Mouse (Mus musculus) midbrain, embryonic 12.5 days (tissue): ENCODE measurements around the gene Frmd4a. TPM values are rescaled to one million over a fixed set of nuclear protein-coding genes. Genes with fewer than 3 reads are reported as not detected.
"Not testable (repeated sequence)": the region's sequence is repeated elsewhere in the genome, so short reads cannot be mapped to it uniquely, and the experiment has no call there.

Experiments used
- ATAC-seq: fragments of 200-750 bp; cut with Nextera tagmentation; 2 replicates; pipeline ENCODE4 v1.8.0; 2017; ENCODE audit warnings: low read depth, moderate TSS enrichment, moderate library complexity; ENCODE audit not compliant: low FRiP score
- H3K27ac ChIP-seq: fragments of 300-500 bp; sonication (generic); replicated peaks from 2 replicates; pipeline ENCODE4 v1.5.1; 2016; ENCODE audit warnings: mild to moderate bottlenecking
- H3K27me3 ChIP-seq: fragments of 300-500 bp; sonication (generic); 2 replicates; pipeline ENCODE4 v1.6.1; 2016; ENCODE audit warnings: mild to moderate bottlenecking
- H3K36me3 ChIP-seq: fragments of 300-500 bp; sonication (generic); 2 replicates; pipeline ENCODE4 v1.6.1; 2016
- H3K4me1 ChIP-seq: fragments of 300-500 bp; sonication (generic); 2 replicates; pipeline ENCODE4 v1.6.1; 2016
- H3K4me2 ChIP-seq: fragments of 300-500 bp; sonication (generic); replicated peaks from 2 replicates; pipeline ENCODE4 v1.6.1; 2016; ENCODE audit warnings: mild to moderate bottlenecking, moderate library complexity
- H3K4me3 ChIP-seq: fragments of 300-500 bp; sonication (generic); 2 replicates; pipeline ENCODE4 v1.5.1; 2016; ENCODE audit warnings: mild to moderate bottlenecking
- H3K9ac ChIP-seq: fragments of 300-500 bp; sonication (generic); replicated peaks from 2 replicates; pipeline ENCODE4 v1.6.1; 2016; ENCODE audit warnings: mild to moderate bottlenecking, moderate library complexity
- H3K9me3 ChIP-seq: fragments of 300-500 bp; sonication (generic); 2 replicates; pipeline ENCODE4 v1.6.1; 2016; ENCODE audit warnings: mild to moderate bottlenecking
- WGBS: fragments of 180-500 bp; shearing (Covaris S2); methylation state at CpG from one replicate; pipeline ENCODE4 v1.1.7; 2016; 5-methylcytosine and 5-hydroxymethylcytosine counted together
- polyA plus RNA-seq: library from polyadenylated mRNA; unstranded; fragments of >200 nt; fragmentation: Nextera tagmentation; extraction: Ambion mirVana; gene quantifications from 2 replicates; pipeline ENCODE4 v1.2.1, GENCODE M21; 2016

Frmd4a gene
- polyA plus RNA-seq, 1 experiment from 2014 or later, result 56.3 TPM

GRCm38 (mm10) chr2:4550017-4550763 lies 532.7 kb downstream of the Frmd4a start:
- H3K27me3 ChIP-seq, result no peaks in the 10 kb centered on the region
- no peak overlapping the region for H3K4me2 ChIP-seq
- no peak overlapping the region for H3K4me3 ChIP-seq
- H3K9ac ChIP-seq, result no peak overlapping the region
- H3K4me1 ChIP-seq, result peaks cover 12% of the 10 kb centered on the region
- no peak for ATAC-seq
- H3K36me3 ChIP-seq, result peaks cover 33% of the 10 kb centered on the region
- H3K27ac ChIP-seq, result no peak overlapping the region
- 90% methylated on average over 10 of the region's 10 CpGs for WGBS
- no peaks in the 10 kb centered on the region for H3K9me3 ChIP-seq

GRCm38 (mm10) chr2:4551438-4551837 lies 533.9 kb downstream of the Frmd4a start:
- peaks cover 28% of the 10 kb centered on the region for H3K36me3 ChIP-seq
- H3K4me2 ChIP-seq, result no peak overlapping the region
- WGBS, result 41% methylated on average over 2 of the region's 2 CpGs
- H3K9ac ChIP-seq, result no peak overlapping the region
- no peak overlapping the region for H3K27ac ChIP-seq
- ATAC-seq, result no peak
- no peaks in the 10 kb centered on the region for H3K27me3 ChIP-seq
- peaks cover 21% of the 10 kb centered on the region for H3K4me1 ChIP-seq
- no peaks in the 10 kb centered on the region for H3K9me3 ChIP-seq
- no peak overlapping the region for H3K4me3 ChIP-seq

GRCm38 (mm10) chr2:4551866-4552265 lies 534.3 kb downstream of the Frmd4a start:
- peaks cover 28% of the 10 kb centered on the region for H3K36me3 ChIP-seq
- H3K4me1 ChIP-seq, result peaks cover 26% of the 10 kb centered on the region
- WGBS, result 69% methylated on average over 2 of the region's 2 CpGs

GRCm38 (mm10) chr2:4552486-4552885 lies 535.0 kb downstream of the Frmd4a start:
- no peak overlapping the region for H3K27ac ChIP-seq
- H3K4me1 ChIP-seq, result peaks cover 27% of the 10 kb centered on the region
- no peak overlapping the region for H3K9ac ChIP-seq
- no peak overlapping the region for H3K4me3 ChIP-seq
- WGBS, result 91% methylated on average over 4 of the region's 4 CpGs
- H3K27me3 ChIP-seq, result no peaks in the 10 kb centered on the region
- no peak overlapping the region for H3K4me2 ChIP-seq
- no peaks in the 10 kb centered on the region for H3K9me3 ChIP-seq
- H3K36me3 ChIP-seq, result peaks cover 28% of the 10 kb centered on the region
- ATAC-seq, result no peak

More at GRCm38 (mm10) chr2:4551866-4552265, 534.3 kb downstream of the Frmd4a start:
- no peaks in the 10 kb centered on the region for H3K27me3 ChIP-seq
- no peak overlapping the region for H3K4me2 ChIP-seq
- no peaks in the 10 kb centered on the region for H3K9me3 ChIP-seq
- H3K27ac ChIP-seq, result no peak overlapping the region
- H3K4me3 ChIP-seq, result no peak overlapping the region
- H3K9ac ChIP-seq, result no peak overlapping the region
- ATAC-seq, result no peak

GRCm38 (mm10) chr2:4555221-4555631 lies 537.7 kb downstream of the Frmd4a start:
- ATAC-seq, result no peak
- no peak overlapping the region for H3K4me2 ChIP-seq
- 58% methylated on average over 7 of the region's 7 CpGs for WGBS
- H3K4me3 ChIP-seq, result no peak overlapping the region
- H3K27ac ChIP-seq, result no peak overlapping the region; the same call in 1 of the 2 replicates
- no peaks in the 10 kb centered on the region for H3K9me3 ChIP-seq
- H3K9ac ChIP-seq, result no peak overlapping the region
- no peaks in the 10 kb centered on the region for H3K27me3 ChIP-seq
- H3K36me3 ChIP-seq, result peaks cover 18% of the 10 kb centered on the region
- peaks cover 52% of the 10 kb centered on the region for H3K4me1 ChIP-seq

GRCm38 (mm10) chr2:4556188-4556587 lies 538.7 kb downstream of the Frmd4a start:
- no peaks in the 10 kb centered on the region for H3K27me3 ChIP-seq
- peak overlapping the region; percentile 29; the same call in 1 of the 2 replicates for H3K9ac ChIP-seq
- H3K4me3 ChIP-seq, result no peak overlapping the region
- WGBS, result 28% methylated on average over 10 of the region's 10 CpGs
- H3K36me3 ChIP-seq, result peaks cover 8% of the 10 kb centered on the region
- peak overlapping the region; percentile 52 for H3K27ac ChIP-seq
- ATAC-seq, result no peak
- no peak overlapping the region for H3K4me2 ChIP-seq
- H3K9me3 ChIP-seq, result no peaks in the 10 kb centered on the region
- H3K4me1 ChIP-seq, result peaks cover 62% of the 10 kb centered on the region

GRCm38 (mm10) chr2:4557028-4557427 lies 539.5 kb downstream of the Frmd4a start:
- ATAC-seq, result no peak
- no peaks in the 10 kb centered on the region for H3K27me3 ChIP-seq
- H3K4me2 ChIP-seq, result no peak overlapping the region
- H3K4me3 ChIP-seq, result no peak overlapping the region
- H3K9ac ChIP-seq, result no peak overlapping the region
- 0 out of 2 replicates have a peak overlapping the region, but pooled peaks have one; percentile 52 for H3K27ac ChIP-seq
- H3K36me3 ChIP-seq, result 0 out of 2 replicates have a peak, but pooled peaks cover 4% of the 10 kb centered on the region
- 31% methylated on average over 4 of the region's 4 CpGs for WGBS
- peaks cover 70% of the 10 kb centered on the region for H3K4me1 ChIP-seq
- no peaks in the 10 kb centered on the region for H3K9me3 ChIP-seq

GRCm38 (mm10) chr2:4557466-4557865 lies 539.9 kb downstream of the Frmd4a start:
- H3K9ac ChIP-seq, result no peak overlapping the region
- 42% methylated on average over 4 of the region's 4 CpGs for WGBS
- H3K27ac ChIP-seq, result 0 out of 2 replicates have a peak overlapping the region, but pooled peaks have one; percentile 35

GRCm38 (mm10) chr2:4558651-4559203 lies 541.2 kb downstream of the Frmd4a start:
- Histone ChIP-seq H3K36me3 (0 out of 2 replicates have a peak, but pooled peaks cover 2% of the 10 kb centered on the region), H3K4me3 (peak overlapping the region; percentile 41), H3K27ac (peak overlapping the region; percentile 85), H3K9ac (peak overlapping the region; percentile 59), H3K9me3 (no peaks in the 10 kb centered on the region), H3K4me1 (peaks cover 84% of the 10 kb centered on the region), H3K4me2 (peak overlapping the region; percentile 59), H3K27me3 (no peaks in the 10 kb centered on the region)
- WGBS, result 15% methylated on average over 8 of the region's 8 CpGs
- no peak for ATAC-seq

More at GRCm38 (mm10) chr2:4557466-4557865, 539.9 kb downstream of the Frmd4a start:
- Histone ChIP-seq H3K4me2 (no peak overlapping the region), H3K27me3 (no peaks in the 10 kb centered on the region), H3K36me3 (0 out of 2 replicates have a peak, but pooled peaks cover 4% of the 10 kb centered on the region), H3K4me3 (no peak overlapping the region), H3K4me1 (peaks cover 75% of the 10 kb centered on the region), H3K9me3 (no peaks in the 10 kb centered on the region)
- ATAC-seq, result no peak; the same call in 1 of the 2 replicates

- Histone ChIP-seq H3K4me3 (peak overlapping the region; percentile 41), H3K27ac (peak overlapping the region; percentile 85), H3K27me3 (no peaks in the 10 kb centered on the region), H3K9ac (peak overlapping the region; percentile 59), H3K36me3 (no peaks in the 10 kb centered on the region), H3K4me2 (peak overlapping the region; percentile 59), H3K4me1 (peaks cover 84% of the 10 kb centered on the region), H3K9me3 (no peaks in the 10 kb centered on the region)
- peak; percentile 84 for ATAC-seq
- WGBS, result under 1% methylated on average over 27 of the region's 27 CpGs
Observed at GRCm38 (mm10) chr2:4559211-4559882, 541.8 kb downstream of the Frmd4a start.

GRCm38 (mm10) chr2:4559883-4560247 lies 542.3 kb downstream of the Frmd4a start:
- Histone ChIP-seq H3K36me3 (peaks cover 2% of the 10 kb centered on the region; the same call in 1 of the 2 replicates), H3K27me3 (no peaks in the 10 kb centered on the region), H3K9me3 (no peaks in the 10 kb centered on the region), H3K4me1 (peaks cover 83% of the 10 kb centered on the region), H3K27ac (peak overlapping the region; percentile 85), H3K4me3 (peak overlapping the region; percentile 41), H3K9ac (peak overlapping the region; percentile 59), H3K4me2 (peak overlapping the region; percentile 59)
- no peak; the same call in 1 of the 2 replicates for ATAC-seq
- 4% methylated on average over 8 of the region's 8 CpGs for WGBS

- H3K36me3 ChIP-seq, ATAC-seq, H3K9me3 ChIP-seq, H3K27me3 ChIP-seq: not testable (repeated sequence)
- H3K27ac ChIP-seq, result peak overlapping the region; percentile 85
- peaks cover 76% of the 10 kb centered on the region for H3K4me1 ChIP-seq
- 8% methylated on average over 2 of the region's 2 CpGs for WGBS
- peak overlapping the region; percentile 59 for H3K9ac ChIP-seq
- H3K4me3 ChIP-seq, result peak overlapping the region; percentile 41
- H3K4me2 ChIP-seq, result peak overlapping the region; percentile 59
Observed at GRCm38 (mm10) chr2:4560516-4560915, 543.0 kb downstream of the Frmd4a start.
